Mouse (Mus musculus): ENCODE data around the gene Gm2564. TPM values are rescaled to one million over a fixed set of nuclear protein-coding genes. Genes with fewer than 3 reads are reported as not detected.
"Not testable (repeated sequence)": the region's sequence is repeated elsewhere in the genome, so short reads cannot be mapped to it uniquely, and the experiment has no call there.

Gene Gm2564
- 6.3 and 10.6 TPM in 2 replicates for polyA plus RNA-seq (2012; rRNA removed)

- DNase-seq; H3K4me3 ChIP-seq (ENCODE audit: insufficient read depth, low read depth, low read length); H3K4me1 ChIP-seq (ENCODE audit: control insufficient read depth, insufficient read depth, low read length); H3K27me3 ChIP-seq (replicated peaks; ENCODE audit: control insufficient read depth, insufficient read depth, low read length); H3K36me3 ChIP-seq (ENCODE audit: control insufficient read depth, insufficient read depth, low read length); H3K27ac ChIP-seq (ENCODE audit: insufficient read depth, low read depth, low read length): not testable (repeated sequence)
- WGBS, result no CpG with 5 or more reads among the region's 8 CpGs
These were observed at the start of gene Gm2564 for GRCm38 (mm10) chr4:42629419-42629818. TSS of gene Gm2564 (plus strand) at chr4:42629719.

GRCm38 (mm10) chr4:42611895-42612294 lies 17.6 kb upstream of the Gm2564 start, which contains the start of gene Gm10591:
TSS of gene Gm10591 (plus strand) at chr4:42612195.
- H3K4me1 ChIP-seq (ENCODE audit: control insufficient read depth, insufficient read depth, low read length); H3K27ac ChIP-seq (ENCODE audit: insufficient read depth, low read depth, low read length); H3K36me3 ChIP-seq (ENCODE audit: control insufficient read depth, insufficient read depth, low read length); H3K4me3 ChIP-seq (ENCODE audit: insufficient read depth, low read depth, low read length); H3K27me3 ChIP-seq (replicated peaks; ENCODE audit: control insufficient read depth, insufficient read depth, low read length); DNase-seq: not testable (repeated sequence)
- no CpG with 5 or more reads among the region's 5 CpGs for WGBS

- not testable (repeated sequence) for H3K4me3 ChIP-seq (ENCODE audit: insufficient read depth, low read depth, low read length); H3K27ac ChIP-seq (ENCODE audit: insufficient read depth, low read depth, low read length); H3K4me1 ChIP-seq (ENCODE audit: control insufficient read depth, insufficient read depth, low read length); H3K36me3 ChIP-seq (ENCODE audit: control insufficient read depth, insufficient read depth, low read length); H3K27me3 ChIP-seq (replicated peaks; ENCODE audit: control insufficient read depth, insufficient read depth, low read length); DNase-seq
- no CpG with 5 or more reads among the region's 9 CpGs for WGBS
These were observed 25.4 kb downstream of the Gm2564 start, which contains the start of gene Ccl27b for GRCm38 (mm10) chr4:42654951-42655350. TSS of gene Ccl27b (plus strand) at chr4:42655251.

- H3K4me3 ChIP-seq (ENCODE audit: insufficient read depth, low read depth, low read length); DNase-seq; H3K27me3 ChIP-seq (replicated peaks; ENCODE audit: control insufficient read depth, insufficient read depth, low read length); H3K27ac ChIP-seq (ENCODE audit: insufficient read depth, low read depth, low read length); H3K4me1 ChIP-seq (ENCODE audit: control insufficient read depth, insufficient read depth, low read length); H3K36me3 ChIP-seq (ENCODE audit: control insufficient read depth, insufficient read depth, low read length): not testable (repeated sequence)
- WGBS, result no CpG with 5 or more reads among the region's 3 CpGs
These were observed 32.3 kb downstream of the Gm2564 start, which contains the start of gene Il11ra2 for GRCm38 (mm10) chr4:42661793-42662192. TSS of gene Il11ra2 (minus strand) at chr4:42661893.

GRCm38 (mm10) chr4:42675415-42675814 lies 45.9 kb downstream of the Gm2564 start:
- H3K27me3 ChIP-seq (replicated peaks; ENCODE audit: control insufficient read depth, insufficient read depth, low read length); DNase-seq; H3K27ac ChIP-seq (ENCODE audit: insufficient read depth, low read depth, low read length); H3K4me3 ChIP-seq (ENCODE audit: insufficient read depth, low read depth, low read length); H3K36me3 ChIP-seq (ENCODE audit: control insufficient read depth, insufficient read depth, low read length); H3K4me1 ChIP-seq (ENCODE audit: control insufficient read depth, insufficient read depth, low read length): not testable (repeated sequence)
- WGBS, result no CpG with 5 or more reads among the region's 4 CpGs

GRCm38 (mm10) chr4:42679365-42679764 lies 49.8 kb downstream of the Gm2564 start:
- H3K27ac ChIP-seq (ENCODE audit: insufficient read depth, low read depth, low read length); H3K4me3 ChIP-seq (ENCODE audit: insufficient read depth, low read depth, low read length); H3K4me1 ChIP-seq (ENCODE audit: control insufficient read depth, insufficient read depth, low read length); H3K36me3 ChIP-seq (ENCODE audit: control insufficient read depth, insufficient read depth, low read length); DNase-seq; H3K27me3 ChIP-seq (replicated peaks; ENCODE audit: control insufficient read depth, insufficient read depth, low read length): not testable (repeated sequence)
- no CpG with 5 or more reads among the region's 7 CpGs for WGBS

GRCm38 (mm10) chr4:42680374-42681356 lies 51.1 kb downstream of the Gm2564 start:
- H3K4me1 ChIP-seq (ENCODE audit: control insufficient read depth, insufficient read depth, low read length); H3K36me3 ChIP-seq (ENCODE audit: control insufficient read depth, insufficient read depth, low read length); DNase-seq; H3K27ac ChIP-seq (ENCODE audit: insufficient read depth, low read depth, low read length); H3K4me3 ChIP-seq (ENCODE audit: insufficient read depth, low read depth, low read length); H3K27me3 ChIP-seq (replicated peaks; ENCODE audit: control insufficient read depth, insufficient read depth, low read length): not testable (repeated sequence)
- WGBS, result no CpG with 5 or more reads among the region's 32 CpGs

Other genes with a start within 250 kb of the Gm2564 start
- gene Gm21586, start 190.3 kb upstream of the Gm2564 start, polyA plus RNA-seq (2012; rRNA removed), result not detected in 2 replicates
- 0.08 and 0.10 TPM in 2 replicates for gene Gm2163, start 163.0 kb upstream of the Gm2564 start, polyA plus RNA-seq (2012; rRNA removed)
- gene Fam205a2, start 101.5 kb upstream of the Gm2564 start, polyA plus RNA-seq (2012; rRNA removed), result 0.03 TPM in 1 of 2 replicates, not detected in the other
- 2.0 TPM in 1 of 2 replicates, not detected in the other for gene Gm10591, start 17.5 kb upstream of the Gm2564 start, polyA plus RNA-seq (2012; rRNA removed)
- not detected in 2 replicates for gene Ccl27b, start 25.5 kb downstream of the Gm2564 start, polyA plus RNA-seq (2012; rRNA removed)
- 0.19 TPM in 1 of 2 replicates, not detected in the other for gene Il11ra2, start 32.2 kb downstream of the Gm2564 start, polyA plus RNA-seq (2012; rRNA removed)
- 0.14 and 0.35 TPM in 2 replicates for gene 4930578G10Rik, start 105.8 kb downstream of the Gm2564 start, polyA plus RNA-seq (2012; rRNA removed)
- 20.4 and 41.3 TPM in 2 replicates for gene Ccl19, start 126.9 kb downstream of the Gm2564 start, polyA plus RNA-seq (2012; rRNA removed)
- 19.8 and 66.9 TPM in 2 replicates for gene Ccl21a, start 144.3 kb downstream of the Gm2564 start, polyA plus RNA-seq (2012; rRNA removed)
- 0.05 TPM in 1 of 2 replicates, not detected in the other for gene Fam205a1, start 224.2 kb downstream of the Gm2564 start, polyA plus RNA-seq (2012; rRNA removed)
- not detected in 2 replicates for gene Gm12394, start 227.1 kb downstream of the Gm2564 start, polyA plus RNA-seq (2012; rRNA removed)
- gene Fam205c, start 244.5 kb downstream of the Gm2564 start, polyA plus RNA-seq (2012; rRNA removed), result not detected in 2 replicates

All from kidney, adult 2 months (tissue).